Mouse (Mus musculus): ENCODE measurements around the gene Uhrf1.

DNA sequence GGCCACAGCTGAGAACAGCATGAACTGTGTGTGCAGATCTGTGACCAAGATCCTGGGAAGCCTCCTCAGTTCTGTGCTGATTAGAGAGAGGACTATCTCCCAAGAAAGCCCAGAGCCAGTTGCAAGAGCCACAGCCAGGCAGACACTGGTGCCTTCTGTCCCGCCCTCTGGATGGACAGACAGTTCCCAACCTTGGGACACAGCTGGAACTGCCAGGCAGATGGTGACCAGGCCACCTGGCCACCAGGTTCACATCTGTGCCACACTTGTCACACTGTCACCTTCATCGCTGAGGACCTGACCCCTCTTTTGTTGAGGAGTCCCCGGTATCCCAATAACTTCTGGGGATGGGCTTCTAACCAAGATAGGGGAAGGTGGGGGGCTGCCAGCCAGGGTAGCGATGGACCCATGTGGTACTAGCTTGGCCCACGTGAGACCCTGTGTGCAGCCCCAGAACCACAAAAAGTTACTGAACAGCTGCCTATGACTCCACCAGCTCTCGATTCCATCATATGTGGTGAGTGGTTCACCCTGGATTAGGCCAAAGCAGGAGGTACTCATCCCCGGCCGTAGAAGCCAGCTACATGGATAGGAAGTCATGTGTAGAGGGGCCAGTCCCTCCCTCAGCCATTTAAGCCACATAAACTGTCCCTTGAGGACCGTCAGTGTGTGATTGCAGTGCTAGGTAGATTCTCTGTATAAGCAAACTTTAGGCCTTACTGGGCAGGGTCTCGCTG, 43.7 kb upstream of the Uhrf1 start:
- TF ChIP-seq CTCF (IDR thresholded peaks at IDR 0.05; ENCODE audit: control insufficient read depth, insufficient read depth, low read length) (no peak), POLR2A (IDR thresholded peaks at IDR 0.05; ENCODE audit: borderline replicate concordance, control insufficient read depth, low read depth, low read length) (no peak)
